Mouse (Mus musculus): Measurements from ENCODE around the gene Smn1. TPM values are rescaled to one million over a fixed set of nuclear protein-coding genes. Genes with fewer than 3 reads are reported as not detected.
A peak's percentile ranks its signal among the peaks of the same experiment; 100 is the strongest.

Gene Smn1
- polyA plus RNA-seq (2015; fragmentation: Nextera tagmentation; extraction: Ambion mirVana): 36.6 and 39.3 TPM in 2 replicates

DNA sequence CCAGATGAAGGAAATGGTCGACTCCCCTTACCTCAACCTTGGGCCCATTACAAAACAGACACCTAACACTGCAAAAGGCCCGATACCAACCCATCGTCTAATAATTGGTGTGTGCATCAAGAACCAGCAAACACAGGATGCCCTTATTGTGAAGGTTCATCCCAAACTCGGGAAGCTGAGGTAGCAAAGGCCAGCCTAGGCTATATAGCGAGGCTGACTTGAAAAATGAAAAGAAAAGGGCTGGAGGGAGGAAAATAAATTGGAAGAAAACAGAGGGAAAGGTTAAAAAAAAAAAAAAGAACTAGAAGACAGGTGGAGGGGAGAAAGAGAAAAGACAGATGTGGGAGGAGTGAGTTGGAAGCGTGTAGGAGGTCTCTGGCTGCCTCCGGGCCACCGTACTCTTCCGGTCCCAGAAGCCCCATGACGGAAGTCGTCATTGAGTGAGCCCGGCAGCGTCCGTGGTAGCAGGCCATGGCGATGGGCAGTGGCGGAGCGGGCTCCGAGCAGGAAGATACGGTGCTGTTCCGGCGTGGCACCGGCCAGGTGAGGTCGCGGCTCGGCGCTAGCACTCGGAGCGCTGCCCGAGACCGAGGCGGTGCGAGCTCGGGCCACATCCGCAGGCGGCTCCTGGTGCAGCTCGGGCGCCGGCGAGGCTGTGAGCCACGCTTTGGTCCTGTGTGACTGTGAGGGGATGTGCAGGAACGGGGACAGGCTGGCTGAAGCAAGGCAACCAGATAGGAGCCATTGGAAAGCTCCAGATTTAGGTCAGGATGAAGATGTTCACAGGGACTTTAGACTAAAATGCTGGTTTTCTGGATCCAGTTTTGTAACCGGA is at the start of gene Smn1:
Gene Smn1 (plus strand): TSS at position 430 of the 835 bp plus-strand sequence.
- Histone ChIP-seq H3K27ac (ENCODE audit: low read length) (no peak within 1 kb of the TSS), H3K4me3 (replicated peaks; ENCODE audit: low read length) (peak within 1 kb of the TSS; percentile 74), H3K4me2 (ENCODE audit: low read depth, low read length) (peak within 1 kb of the TSS; percentile 94), H3K9me3 (replicated peaks; ENCODE audit: control insufficient read depth, low read length) (no peaks in the 10 kb centered on the region), H3K36me3 (ENCODE audit: control insufficient read depth, insufficient read depth, low read length) (no peaks in the 10 kb centered on the region), H3K9ac (ENCODE audit: low read length) (peak within 1 kb of the TSS; percentile 81), H3K4me1 (ENCODE audit: control insufficient read depth, insufficient read depth, low read length) (peaks cover 11% of the 10 kb centered on the region), H3K27me3 (ENCODE audit: control insufficient read depth, insufficient read depth, low read length) (no peaks in the 10 kb centered on the region)
- peak; percentile 97 for ATAC-seq (ENCODE audit: insufficient read depth, low FRiP score)
- 4% methylated on average over 42 of the region's 42 CpGs for WGBS

GRCm38 (mm10) chr13:100098808-100099207 is 25.8 kb upstream of the Smn1 start:
- no peak for ATAC-seq (ENCODE audit: insufficient read depth, low FRiP score)
- H3K36me3 ChIP-seq (ENCODE audit: control insufficient read depth, insufficient read depth, low read length): peaks cover 11% of the 10 kb centered on the region
- no peak overlapping the region for H3K4me2 ChIP-seq (ENCODE audit: low read depth, low read length)
- 87% methylated on average over 6 of the region's 6 CpGs for WGBS
- H3K4me3 ChIP-seq (replicated peaks; ENCODE audit: low read length): no peak overlapping the region
- H3K9ac ChIP-seq (ENCODE audit: low read length): no peak overlapping the region
- peaks cover 11% of the 10 kb centered on the region for H3K4me1 ChIP-seq (ENCODE audit: control insufficient read depth, insufficient read depth, low read length)
- no peaks in the 10 kb centered on the region for H3K27me3 ChIP-seq (ENCODE audit: control insufficient read depth, insufficient read depth, low read length)
- no peak overlapping the region for H3K27ac ChIP-seq (ENCODE audit: low read length)
- no peaks in the 10 kb centered on the region for H3K9me3 ChIP-seq (replicated peaks; ENCODE audit: control insufficient read depth, low read length)

GRCm38 (mm10) chr13:100103052-100103658 is 21.5 kb upstream of the Smn1 start:
- peak overlapping the region; percentile 94 for H3K4me3 ChIP-seq (replicated peaks; ENCODE audit: low read length)
- peak overlapping the region; percentile 92 for H3K9ac ChIP-seq (ENCODE audit: low read length)
- H3K4me1 ChIP-seq (ENCODE audit: control insufficient read depth, insufficient read depth, low read length): peaks cover 11% of the 10 kb centered on the region
- 3% methylated on average over 15 of the region's 15 CpGs for WGBS
- H3K9me3 ChIP-seq (replicated peaks; ENCODE audit: control insufficient read depth, low read length): no peaks in the 10 kb centered on the region
- H3K27ac ChIP-seq (ENCODE audit: low read length): peak overlapping the region; percentile 80
- ATAC-seq (ENCODE audit: insufficient read depth, low FRiP score): no peak
- no peaks in the 10 kb centered on the region for H3K27me3 ChIP-seq (ENCODE audit: control insufficient read depth, insufficient read depth, low read length)
- H3K4me2 ChIP-seq (ENCODE audit: low read depth, low read length): peak overlapping the region; percentile 71
- H3K36me3 ChIP-seq (ENCODE audit: control insufficient read depth, insufficient read depth, low read length): no peaks in the 10 kb centered on the region

- ATAC-seq (ENCODE audit: insufficient read depth, low FRiP score): peak; percentile 74
- H3K4me3 ChIP-seq (replicated peaks; ENCODE audit: low read length): peak within 1 kb of the TSS; percentile 94
- 0% methylated on average over 44 of the region's 44 CpGs for WGBS
- H3K27ac ChIP-seq (ENCODE audit: low read length): peak within 1 kb of the TSS; percentile 80
- H3K4me2 ChIP-seq (ENCODE audit: low read depth, low read length): peak within 1 kb of the TSS; percentile 71
- peak within 1 kb of the TSS; percentile 92 for H3K9ac ChIP-seq (ENCODE audit: low read length)
- no peaks in the 10 kb centered on the region for H3K36me3 ChIP-seq (ENCODE audit: control insufficient read depth, insufficient read depth, low read length)
- H3K9me3 ChIP-seq (replicated peaks; ENCODE audit: control insufficient read depth, low read length): no peaks in the 10 kb centered on the region
- peaks cover 15% of the 10 kb centered on the region for H3K4me1 ChIP-seq (ENCODE audit: control insufficient read depth, insufficient read depth, low read length)
- no peaks in the 10 kb centered on the region for H3K27me3 ChIP-seq (ENCODE audit: control insufficient read depth, insufficient read depth, low read length)
These were observed 20.9 kb upstream of the Smn1 start, which contains the start of gene Bdp1 for GRCm38 (mm10) chr13:100103748-100104254. Bdp1 (minus strand) TSS chr13:100104070.

GRCm38 (mm10) chr13:100107652-100108472 is 16.8 kb upstream of the Smn1 start, which contains the start of gene Serf1:
Serf1 (plus strand) TSS chr13:100108012.
- Histone ChIP-seq H3K27ac (ENCODE audit: low read length) (peak within 1 kb of the TSS; percentile 73), H3K4me1 (ENCODE audit: control insufficient read depth, insufficient read depth, low read length) (peaks cover 11% of the 10 kb centered on the region), H3K4me2 (ENCODE audit: low read depth, low read length) (peak within 1 kb of the TSS; percentile 94), H3K27me3 (ENCODE audit: control insufficient read depth, insufficient read depth, low read length) (no peaks in the 10 kb centered on the region), H3K9ac (ENCODE audit: low read length) (peak within 1 kb of the TSS; percentile 84), H3K9me3 (replicated peaks; ENCODE audit: control insufficient read depth, low read length) (no peaks in the 10 kb centered on the region), H3K36me3 (ENCODE audit: control insufficient read depth, insufficient read depth, low read length) (no peaks in the 10 kb centered on the region), H3K4me3 (replicated peaks; ENCODE audit: low read length) (peak within 1 kb of the TSS; percentile 65)
- peak; percentile 89 for ATAC-seq (ENCODE audit: insufficient read depth, low FRiP score)
- under 1% methylated on average over 76 of the region's 76 CpGs for WGBS

DNA sequence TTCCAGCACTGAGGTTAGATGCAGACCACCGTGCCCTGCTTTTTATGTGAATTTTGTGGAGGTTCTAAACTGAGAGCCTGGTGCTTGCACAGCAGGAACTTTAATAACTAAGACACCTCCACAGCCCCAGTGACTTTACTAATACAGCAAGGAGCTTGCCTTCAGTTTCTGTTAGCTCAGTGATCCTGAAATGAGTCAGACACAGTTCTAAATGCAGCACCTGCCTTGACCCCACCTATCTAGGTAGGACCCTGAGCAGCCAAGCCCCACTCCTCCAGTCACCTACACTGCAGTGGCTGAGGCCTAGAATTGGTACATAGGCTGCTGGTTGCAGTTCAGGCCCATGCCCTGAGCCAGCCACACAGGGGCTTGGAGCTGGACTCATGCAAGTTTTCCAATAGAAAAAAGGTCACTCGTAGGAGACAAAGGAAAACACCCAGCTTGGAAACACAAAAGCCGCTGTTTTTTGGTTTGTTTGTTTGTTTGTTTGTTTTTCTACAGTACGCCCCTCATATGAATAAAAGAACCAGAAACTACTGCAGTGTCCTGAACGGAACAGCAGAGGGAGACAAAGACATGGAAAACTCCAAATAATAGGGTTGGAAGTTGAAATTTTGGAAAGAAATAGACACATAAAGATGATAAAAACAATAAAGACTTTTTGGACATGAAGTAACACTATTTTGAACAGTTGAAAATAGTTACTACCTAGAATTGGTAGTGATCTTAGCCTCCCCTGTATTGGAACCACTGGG is 12.3 kb upstream of the Smn1 start:
- ATAC-seq (ENCODE audit: insufficient read depth, low FRiP score): no peak
- H3K9ac ChIP-seq (ENCODE audit: low read length): no peak overlapping the region
- H3K4me2 ChIP-seq (ENCODE audit: low read depth, low read length): no peak overlapping the region
- H3K36me3 ChIP-seq (ENCODE audit: control insufficient read depth, insufficient read depth, low read length): no peaks in the 10 kb centered on the region
- H3K27ac ChIP-seq (ENCODE audit: low read length): no peak overlapping the region
- H3K4me1 ChIP-seq (ENCODE audit: control insufficient read depth, insufficient read depth, low read length): peaks cover 9% of the 10 kb centered on the region
- 38% methylated on average over 5 of the region's 5 CpGs for WGBS
- no peak overlapping the region for H3K4me3 ChIP-seq (replicated peaks; ENCODE audit: low read length)
- no peaks in the 10 kb centered on the region for H3K27me3 ChIP-seq (ENCODE audit: control insufficient read depth, insufficient read depth, low read length)
- no peaks in the 10 kb centered on the region for H3K9me3 ChIP-seq (replicated peaks; ENCODE audit: control insufficient read depth, low read length)

GRCm38 (mm10) chr13:100123970-100124369 is 682 bp upstream of the Smn1 start:
- ATAC-seq (ENCODE audit: insufficient read depth, low FRiP score): no peak
- no peak overlapping the region for H3K27ac ChIP-seq (ENCODE audit: low read length)
- 86% methylated on average over 3 of the region's 3 CpGs for WGBS
- no peak overlapping the region for H3K9ac ChIP-seq (ENCODE audit: low read length)
- no peaks in the 10 kb centered on the region for H3K36me3 ChIP-seq (ENCODE audit: control insufficient read depth, insufficient read depth, low read length)
- peak overlapping the region; percentile 72 for H3K4me2 ChIP-seq (ENCODE audit: low read depth, low read length)
- no peaks in the 10 kb centered on the region for H3K27me3 ChIP-seq (ENCODE audit: control insufficient read depth, insufficient read depth, low read length)
- H3K4me1 ChIP-seq (ENCODE audit: control insufficient read depth, insufficient read depth, low read length): peaks cover 11% of the 10 kb centered on the region
- H3K9me3 ChIP-seq (replicated peaks; ENCODE audit: control insufficient read depth, low read length): no peaks in the 10 kb centered on the region
- H3K4me3 ChIP-seq (replicated peaks; ENCODE audit: low read length): peak overlapping the region; percentile 74

- peak overlapping the region; percentile 94 for H3K4me2 ChIP-seq (ENCODE audit: low read depth, low read length)
- H3K9me3 ChIP-seq (replicated peaks; ENCODE audit: control insufficient read depth, low read length): no peaks in the 10 kb centered on the region
- H3K27me3 ChIP-seq (ENCODE audit: control insufficient read depth, insufficient read depth, low read length): no peaks in the 10 kb centered on the region
- H3K4me1 ChIP-seq (ENCODE audit: control insufficient read depth, insufficient read depth, low read length): peaks cover 11% of the 10 kb centered on the region
- ATAC-seq (ENCODE audit: insufficient read depth, low FRiP score): no peak
- H3K36me3 ChIP-seq (ENCODE audit: control insufficient read depth, insufficient read depth, low read length): no peaks in the 10 kb centered on the region
- H3K4me3 ChIP-seq (replicated peaks; ENCODE audit: low read length): peak overlapping the region; percentile 74
- peak overlapping the region; percentile 81 for H3K9ac ChIP-seq (ENCODE audit: low read length)
- H3K27ac ChIP-seq (ENCODE audit: low read length): no peak overlapping the region
- 2% methylated on average over 10 of the region's 10 CpGs for WGBS
These were observed 599 bp downstream of the Smn1 start for GRCm38 (mm10) chr13:100125258-100125643.

Data from stomach, embryonic 16.5 days (tissue).